Mouse (Mus musculus): ENCODE data around the gene Glmn. TPM values are rescaled to one million over a fixed set of nuclear protein-coding genes. Genes with fewer than 3 reads are reported as not detected.

The Glmn gene
- 10 to 100 TPM; 17.2 to 17.6 TPM for total RNA-seq (2021)
- long read RNA-seq, experiment 1, transcript Glmn-201 (19 exons, 2,015 nt) = major isoform, 7 of 14 reads
- long read RNA-seq, experiment 1, partial matches to known transcripts = 3 of 14 reads
- long read RNA-seq, experiment 1, other reads (novel, unspliced or antisense) = 4 of 14 reads
- long read RNA-seq, experiment 2, transcript Glmn-201 (19 exons, 2,015 nt) = major isoform, 10 of 16 reads
- long read RNA-seq, experiment 2, partial matches to known transcripts = 2 of 16 reads
- long read RNA-seq, experiment 2, other reads (novel, unspliced or antisense) = 4 of 16 reads

GRCm38 (mm10) chr5:107597301-107598077 lies at the start of gene Glmn, which contains the start of gene Rpap2:
Gene Glmn, minus strand, starts transcription at chr5:107597888.
Gene Rpap2, plus strand, starts transcription at chr5:107597373.
- peak; percentile 82 to 85 for DNase-seq (ENCODE audit: low spot score in 2 of 2)

GRCm38 (mm10) chr5:107645935-107646334 lies 48.2 kb upstream of the Glmn start:
- no peak for DNase-seq (ENCODE audit: low spot score in 2 of 2)

- no peak for DNase-seq (ENCODE audit: low spot score in 2 of 2)
Measured at GRCm38 (mm10) chr5:107644595-107644994, 46.9 kb upstream of the Glmn start.

- no peak for DNase-seq (ENCODE audit: low spot score in 2 of 2)
Measured at GRCm38 (mm10) chr5:107638366-107638765, 40.7 kb upstream of the Glmn start.

GRCm38 (mm10) chr5:107637106-107637505 lies 39.4 kb upstream of the Glmn start:
- no peak for DNase-seq (ENCODE audit: low spot score in 2 of 2)

GRCm38 (mm10) chr5:107633651-107634050 lies 36.0 kb upstream of the Glmn start:
- no peak for DNase-seq (ENCODE audit: low spot score in 2 of 2)

GRCm38 (mm10) chr5:107621327-107621726 lies 23.6 kb upstream of the Glmn start:
- DNase-seq (ENCODE audit: low spot score in 2 of 2) = no peak

GRCm38 (mm10) chr5:107617986-107618385 lies 20.3 kb upstream of the Glmn start:
- DNase-seq (ENCODE audit: low spot score in 2 of 2) = no peak

GRCm38 (mm10) chr5:107611224-107611623 lies 13.5 kb upstream of the Glmn start:
- DNase-seq (ENCODE audit: low spot score in 2 of 2) = peak; percentile 59 to 80

- DNase-seq (ENCODE audit: low spot score in 2 of 2) = no peak
Measured at GRCm38 (mm10) chr5:107598380-107598779, 692 bp upstream of the Glmn start.

GRCm38 (mm10) chr5:107569148-107569547 lies 28.5 kb downstream of the Glmn start:
- peak in 1 of 2 experiments; percentile 14 for DNase-seq (ENCODE audit: low spot score in 2 of 2)

- DNase-seq (ENCODE audit: low spot score in 2 of 2) = no peak
Measured at GRCm38 (mm10) chr5:107556969-107557368, 40.7 kb downstream of the Glmn start.

- no peak for DNase-seq (ENCODE audit: low spot score in 2 of 2)
Measured at GRCm38 (mm10) chr5:107554336-107554735, 43.4 kb downstream of the Glmn start.

GRCm38 (mm10) chr5:107548444-107548843 lies 49.2 kb downstream of the Glmn start:
- no peak for DNase-seq (ENCODE audit: low spot score in 2 of 2)

GRCm38 (mm10) chr5:107547955-107548354 lies 49.7 kb downstream of the Glmn start:
- no peak for DNase-seq (ENCODE audit: low spot score in 2 of 2)

GRCm38 (mm10) chr5:107545927-107546326 lies 51.8 kb downstream of the Glmn start:
- DNase-seq (ENCODE audit: low spot score in 2 of 2) = no peak

- DNase-seq (ENCODE audit: low spot score in 2 of 2) = no peak
Measured at GRCm38 (mm10) chr5:107541696-107542095, 56.0 kb downstream of the Glmn start.

- DNase-seq (ENCODE audit: low spot score in 2 of 2) = no peak
Measured at GRCm38 (mm10) chr5:107534581-107534980, 63.1 kb downstream of the Glmn start, which contains the start of gene 1700028K03Rik. Gene 1700028K03Rik, plus strand, starts transcription at chr5:107534709.

- DNase-seq (ENCODE audit: low spot score in 2 of 2) = no peak
Measured at GRCm38 (mm10) chr5:107533590-107533989, 64.1 kb downstream of the Glmn start.

- no peak for DNase-seq (ENCODE audit: low spot score in 2 of 2)
Measured at GRCm38 (mm10) chr5:107528856-107529255, 68.8 kb downstream of the Glmn start.

GRCm38 (mm10) chr5:107524281-107524680 lies 73.4 kb downstream of the Glmn start:
- no peak for DNase-seq (ENCODE audit: low spot score in 2 of 2)

GRCm38 (mm10) chr5:107521897-107522296 lies 75.8 kb downstream of the Glmn start:
- DNase-seq (ENCODE audit: low spot score in 2 of 2) = no peak

All from layer of hippocampus, postnatal 14 days (tissue).